Mouse (Mus musculus): ENCODE results near the gene Prps1l3.

The Prps1l3 gene

GRCm38 (mm10) chr12:57243671-57244495 lies 13.7 kb downstream of the Prps1l3 start:
- no peak for DNase-seq (ENCODE audit: low spot score)

GRCm38 (mm10) chr12:57258572-57258971 lies 28.4 kb downstream of the Prps1l3 start:
- DNase-seq (ENCODE audit: low spot score), result no peak

GRCm38 (mm10) chr12:57275456-57275855 lies 45.2 kb downstream of the Prps1l3 start:
- no peak for DNase-seq (ENCODE audit: low spot score)

GRCm38 (mm10) chr12:57281155-57282114 lies 51.2 kb downstream of the Prps1l3 start:
- no peak for DNase-seq (ENCODE audit: low spot score)

GRCm38 (mm10) chr12:57285303-57286059 lies 55.3 kb downstream of the Prps1l3 start:
- DNase-seq (ENCODE audit: low spot score), result no peak
